Mouse (Mus musculus): Measurements from ENCODE around the gene Gm32717. TPM values are rescaled to one million over a fixed set of nuclear protein-coding genes. Genes with fewer than 3 reads are reported as not detected.
A peak's percentile ranks its signal among the peaks of the same experiment; 100 is the strongest.
"Not testable (repeated sequence)": the region's sequence is repeated elsewhere in the genome, so short reads cannot be mapped to it uniquely, and the experiment has no call there.

Gm32717 gene
- not detected in 2 replicates for polyA plus RNA-seq (2015; fragmentation: Nextera tagmentation; extraction: Ambion mirVana)

- not testable (repeated sequence) for H3K4me3 ChIP-seq (ENCODE audit: low read depth, low read length); H3K27me3 ChIP-seq (replicated peaks; ENCODE audit: control insufficient read depth, insufficient read depth, low read length); H3K9ac ChIP-seq (ENCODE audit: low read depth, low read length); H3K36me3 ChIP-seq (ENCODE audit: control insufficient read depth, insufficient read depth); H3K9me3 ChIP-seq (ENCODE audit: control insufficient read depth); H3K4me1 ChIP-seq (replicated peaks; ENCODE audit: control insufficient read depth, insufficient read depth, low read length); H3K27ac ChIP-seq (ENCODE audit: low read depth, low read length); H3K4me2 ChIP-seq (replicated peaks; ENCODE audit: low read depth); ATAC-seq
- no CpG with 5 or more reads among the region's 13 CpGs for WGBS
Observed at GRCm38 (mm10) chr10:118240680-118241079, at the start of gene Gm32717. Gm32717 (minus strand) TSS chr10:118240780.

GRCm38 (mm10) chr10:118283016-118283415 is 42.4 kb upstream of the Gm32717 start:
- H3K27me3 ChIP-seq (replicated peaks; ENCODE audit: control insufficient read depth, insufficient read depth, low read length); H3K36me3 ChIP-seq (ENCODE audit: control insufficient read depth, insufficient read depth); H3K4me3 ChIP-seq (ENCODE audit: low read depth, low read length); H3K27ac ChIP-seq (ENCODE audit: low read depth, low read length); H3K4me1 ChIP-seq (replicated peaks; ENCODE audit: control insufficient read depth, insufficient read depth, low read length); H3K4me2 ChIP-seq (replicated peaks; ENCODE audit: low read depth); H3K9ac ChIP-seq (ENCODE audit: low read depth, low read length); H3K9me3 ChIP-seq (ENCODE audit: control insufficient read depth); ATAC-seq: not testable (repeated sequence)
- WGBS: 69% methylated on average over 2 of the region's 5 CpGs

GRCm38 (mm10) chr10:118282565-118282964 is 42.0 kb upstream of the Gm32717 start:
- not testable (repeated sequence) for H3K36me3 ChIP-seq (ENCODE audit: control insufficient read depth, insufficient read depth); ATAC-seq; H3K4me1 ChIP-seq (replicated peaks; ENCODE audit: control insufficient read depth, insufficient read depth, low read length); H3K27ac ChIP-seq (ENCODE audit: low read depth, low read length); H3K27me3 ChIP-seq (replicated peaks; ENCODE audit: control insufficient read depth, insufficient read depth, low read length); H3K9me3 ChIP-seq (ENCODE audit: control insufficient read depth); H3K4me2 ChIP-seq (replicated peaks; ENCODE audit: low read depth); H3K9ac ChIP-seq (ENCODE audit: low read depth, low read length); H3K4me3 ChIP-seq (ENCODE audit: low read depth, low read length)
- 75% methylated on average over 6 of the region's 7 CpGs for WGBS

- not testable (repeated sequence) for H3K36me3 ChIP-seq (ENCODE audit: control insufficient read depth, insufficient read depth); H3K9ac ChIP-seq (ENCODE audit: low read depth, low read length); H3K4me1 ChIP-seq (replicated peaks; ENCODE audit: control insufficient read depth, insufficient read depth, low read length); H3K27ac ChIP-seq (ENCODE audit: low read depth, low read length); H3K27me3 ChIP-seq (replicated peaks; ENCODE audit: control insufficient read depth, insufficient read depth, low read length); H3K4me3 ChIP-seq (ENCODE audit: low read depth, low read length); H3K4me2 ChIP-seq (replicated peaks; ENCODE audit: low read depth); H3K9me3 ChIP-seq (ENCODE audit: control insufficient read depth)
- WGBS: no CpG with 5 or more reads among the region's 4 CpGs
- peak; percentile 51 for ATAC-seq
Observed at GRCm38 (mm10) chr10:118278069-118278468, 37.5 kb upstream of the Gm32717 start.

- H3K36me3 ChIP-seq (ENCODE audit: control insufficient read depth, insufficient read depth); H3K27me3 ChIP-seq (replicated peaks; ENCODE audit: control insufficient read depth, insufficient read depth, low read length); H3K27ac ChIP-seq (ENCODE audit: low read depth, low read length); H3K4me1 ChIP-seq (replicated peaks; ENCODE audit: control insufficient read depth, insufficient read depth, low read length); H3K4me3 ChIP-seq (ENCODE audit: low read depth, low read length); ATAC-seq; H3K9ac ChIP-seq (ENCODE audit: low read depth, low read length); H3K9me3 ChIP-seq (ENCODE audit: control insufficient read depth); H3K4me2 ChIP-seq (replicated peaks; ENCODE audit: low read depth): not testable (repeated sequence)
- WGBS: no CpG with 5 or more reads among the region's 2 CpGs
Observed at GRCm38 (mm10) chr10:118271416-118271815, 30.8 kb upstream of the Gm32717 start.

- WGBS: 53% methylated on average over 2 of the region's 8 CpGs
- H3K4me2 ChIP-seq (replicated peaks; ENCODE audit: low read depth); H3K4me1 ChIP-seq (replicated peaks; ENCODE audit: control insufficient read depth, insufficient read depth, low read length): not testable (repeated sequence)
Observed at GRCm38 (mm10) chr10:118268812-118269211, 28.2 kb upstream of the Gm32717 start.

GRCm38 (mm10) chr10:118258388-118258787 is 17.8 kb upstream of the Gm32717 start, which contains the start of gene Gm32802:
Gm32802 (plus strand) TSS chr10:118258688.
- H3K9ac ChIP-seq (ENCODE audit: low read depth, low read length); H3K27me3 ChIP-seq (replicated peaks; ENCODE audit: control insufficient read depth, insufficient read depth, low read length); H3K27ac ChIP-seq (ENCODE audit: low read depth, low read length); H3K4me3 ChIP-seq (ENCODE audit: low read depth, low read length); H3K36me3 ChIP-seq (ENCODE audit: control insufficient read depth, insufficient read depth); ATAC-seq; H3K4me1 ChIP-seq (replicated peaks; ENCODE audit: control insufficient read depth, insufficient read depth, low read length); H3K9me3 ChIP-seq (ENCODE audit: control insufficient read depth); H3K4me2 ChIP-seq (replicated peaks; ENCODE audit: low read depth): not testable (repeated sequence)
- no CpG with 5 or more reads among the region's 13 CpGs for WGBS

More at GRCm38 (mm10) chr10:118268812-118269211, 28.2 kb upstream of the Gm32717 start:
- not testable (repeated sequence) for H3K4me3 ChIP-seq (ENCODE audit: low read depth, low read length); H3K36me3 ChIP-seq (ENCODE audit: control insufficient read depth, insufficient read depth); ATAC-seq; H3K27me3 ChIP-seq (replicated peaks; ENCODE audit: control insufficient read depth, insufficient read depth, low read length); H3K9me3 ChIP-seq (ENCODE audit: control insufficient read depth); H3K9ac ChIP-seq (ENCODE audit: low read depth, low read length); H3K27ac ChIP-seq (ENCODE audit: low read depth, low read length)
